Mouse (Mus musculus) stomach, embryonic 15.5 days (tissue): ENCODE measurements around the gene Kif4. TPM values are rescaled to one million over a fixed set of nuclear protein-coding genes. Genes with fewer than 3 reads are reported as not detected.

Source experiments
- ATAC-seq: fragments of 200-750 bp; cut with Nextera tagmentation; 2 replicates; pipeline ENCODE4 v1.8.0; 2017; ENCODE audit warnings: low read depth, moderate number of reproducible peaks, moderate TSS enrichment; ENCODE audit not compliant: insufficient read depth, low FRiP score
- H3K27ac ChIP-seq: fragments of 300-500 bp; sonication (generic); 2 replicates; pipeline ENCODE4 v1.5.1; 2015; ENCODE audit warnings: mild to moderate bottlenecking, inconsistent platforms
- H3K27me3 ChIP-seq: fragments of 300-500 bp; sonication (generic); replicated peaks from 2 replicates; pipeline ENCODE4 v1.6.1; 2015; ENCODE audit warnings: inconsistent platforms
- H3K36me3 ChIP-seq: fragments of 300-500 bp; sonication (generic); 2 replicates; pipeline ENCODE4 v1.6.1; 2015; ENCODE audit warnings: inconsistent platforms
- H3K4me1 ChIP-seq: fragments of 300-500 bp; sonication (generic); 2 replicates; pipeline ENCODE4 v1.6.1; 2015; ENCODE audit warnings: inconsistent platforms
- H3K4me2 ChIP-seq: fragments of 300-500 bp; sonication (generic); 2 replicates; pipeline ENCODE4 v1.6.1; 2015; ENCODE audit warnings: mild to moderate bottlenecking, inconsistent platforms
- H3K4me3 ChIP-seq: fragments of 300-500 bp; sonication (generic); replicated peaks from 2 replicates; pipeline ENCODE4 v1.5.1; 2015; ENCODE audit warnings: inconsistent platforms
- H3K9ac ChIP-seq: fragments of 300-500 bp; sonication (generic); 2 replicates; pipeline ENCODE4 v1.6.1; 2015; ENCODE audit warnings: inconsistent platforms
- H3K9me3 ChIP-seq: fragments of 300-500 bp; sonication (generic); 2 replicates; pipeline ENCODE4 v1.6.1; 2016; ENCODE audit warnings: inconsistent platforms
- WGBS: fragments of 180-500 bp; shearing (Covaris S2); methylation state at CpG from one replicate; pipeline ENCODE4 v1.1.7; 2015; 5-methylcytosine and 5-hydroxymethylcytosine counted together
- polyA plus RNA-seq: library from polyadenylated mRNA; unstranded; fragments of >200 nt; fragmentation: Nextera tagmentation; extraction: Ambion mirVana; gene quantifications from 2 replicates; pipeline ENCODE4 v1.2.1, GENCODE M21; 2015

Gene Kif4
- polyA plus RNA-seq, 1 experiment from 2014 or later = 22.5 TPM

- Histone ChIP-seq H3K9me3 (no peaks in the 10 kb centered on the region), H3K4me2 (no peak overlapping the region), H3K9ac (no peak overlapping the region), H3K27ac (no peak overlapping the region), H3K4me1 (no peaks in the 10 kb centered on the region), H3K36me3 (no peaks in the 10 kb centered on the region), H3K4me3 (no peak overlapping the region), H3K27me3 (0 out of 2 replicates have a peak, but pooled peaks cover 2% of the 10 kb centered on the region)
- no peak for ATAC-seq
- WGBS = 68% methylated on average over 7 of the region's 7 CpGs
Observed at GRCm38 (mm10) chrX:100734359-100734758, 108.8 kb downstream of the Kif4 start.

- no peak overlapping the region for H3K9ac ChIP-seq
- H3K9me3 ChIP-seq = no peaks in the 10 kb centered on the region
- H3K27ac ChIP-seq = no peak overlapping the region
- H3K36me3 ChIP-seq = no peaks in the 10 kb centered on the region
- H3K4me2 ChIP-seq = peak overlapping the region; percentile 50
- H3K4me3 ChIP-seq = peak overlapping the region; percentile 23
- H3K27me3 ChIP-seq = no peaks in the 10 kb centered on the region
- H3K4me1 ChIP-seq = no peaks in the 10 kb centered on the region
- ATAC-seq = no peak
- 18% methylated on average over 14 of the region's 14 CpGs for WGBS
Observed at GRCm38 (mm10) chrX:100738918-100739317, 113.4 kb downstream of the Kif4 start.

GRCm38 (mm10) chrX:100739443-100739842 is 113.9 kb downstream of the Kif4 start:
- Histone ChIP-seq H3K27me3 (no peaks in the 10 kb centered on the region), H3K4me2 (peak overlapping the region; percentile 50), H3K36me3 (no peaks in the 10 kb centered on the region), H3K9me3 (no peaks in the 10 kb centered on the region), H3K4me1 (no peaks in the 10 kb centered on the region), H3K27ac (no peak overlapping the region), H3K9ac (no peak overlapping the region), H3K4me3 (peak overlapping the region; percentile 23)
- 17% methylated on average over 10 of the region's 10 CpGs for WGBS
- ATAC-seq = no peak

GRCm38 (mm10) chrX:100740785-100741184 is 115.2 kb downstream of the Kif4 start:
- H3K27me3 ChIP-seq = no peaks in the 10 kb centered on the region
- H3K4me2 ChIP-seq = no peak overlapping the region
- H3K9ac ChIP-seq = no peak overlapping the region
- no peak for ATAC-seq
- 63% methylated on average over 6 of the region's 6 CpGs for WGBS
- H3K4me3 ChIP-seq = no peak overlapping the region
- H3K9me3 ChIP-seq = no peaks in the 10 kb centered on the region
- H3K27ac ChIP-seq = no peak overlapping the region
- no peaks in the 10 kb centered on the region for H3K36me3 ChIP-seq
- H3K4me1 ChIP-seq = no peaks in the 10 kb centered on the region

GRCm38 (mm10) chrX:100741940-100742339 is 116.4 kb downstream of the Kif4 start:
- Histone ChIP-seq H3K4me3 (no peak overlapping the region), H3K27ac (no peak overlapping the region), H3K9me3 (no peaks in the 10 kb centered on the region), H3K4me2 (no peak overlapping the region), H3K9ac (no peak overlapping the region), H3K36me3 (no peaks in the 10 kb centered on the region), H3K4me1 (no peaks in the 10 kb centered on the region), H3K27me3 (no peaks in the 10 kb centered on the region)
- 11% methylated on average over 10 of the region's 10 CpGs for WGBS
- no peak for ATAC-seq

- Histone ChIP-seq H3K4me2 (no peak overlapping the region), H3K9ac (no peak overlapping the region), H3K4me3 (no peak overlapping the region), H3K36me3 (no peaks in the 10 kb centered on the region), H3K27me3 (peaks cover 7% of the 10 kb centered on the region; the same call in 1 of the 2 replicates), H3K4me1 (no peaks in the 10 kb centered on the region), H3K27ac (no peak overlapping the region), H3K9me3 (no peaks in the 10 kb centered on the region)
- WGBS = 80% methylated on average over 6 of the region's 6 CpGs
- no peak for ATAC-seq
Observed at GRCm38 (mm10) chrX:100765855-100766254, 140.3 kb downstream of the Kif4 start.

- no peak within 1 kb of the TSS for H3K9ac ChIP-seq
- no peak; the same call in 1 of the 2 replicates for ATAC-seq
Observed at GRCm38 (mm10) chrX:100767181-100767884, 141.8 kb downstream of the Kif4 start, which contains the start of gene Dlg3. TSS of gene Dlg3 (plus strand) at chrX:100767722.

GRCm38 (mm10) chrX:100767885-100768626 is 142.5 kb downstream of the Kif4 start:
- peaks cover 7% of the 10 kb centered on the region; the same call in 1 of the 2 replicates for H3K27me3 ChIP-seq
- H3K4me3 ChIP-seq = peak overlapping the region; percentile 37
- no peak overlapping the region for H3K27ac ChIP-seq
- no peaks in the 10 kb centered on the region for H3K36me3 ChIP-seq
- ATAC-seq = no peak
- H3K4me1 ChIP-seq = no peaks in the 10 kb centered on the region
- 39% methylated on average over 26 of the region's 36 CpGs for WGBS
- no peaks in the 10 kb centered on the region for H3K9me3 ChIP-seq
- H3K4me2 ChIP-seq = peak overlapping the region; percentile 86
- no peak overlapping the region for H3K9ac ChIP-seq

More at GRCm38 (mm10) chrX:100767181-100767884, 141.8 kb downstream of the Kif4 start, which contains the start of gene Dlg3:
- no peaks in the 10 kb centered on the region for H3K9me3 ChIP-seq
- H3K27me3 ChIP-seq = peaks cover 7% of the 10 kb centered on the region; the same call in 1 of the 2 replicates
- H3K36me3 ChIP-seq = no peaks in the 10 kb centered on the region
- WGBS = 20% methylated on average over 25 of the region's 26 CpGs
- H3K27ac ChIP-seq = no peak within 1 kb of the TSS
- peak within 1 kb of the TSS; percentile 37 for H3K4me3 ChIP-seq
- H3K4me1 ChIP-seq = no peaks in the 10 kb centered on the region
- H3K4me2 ChIP-seq = peak within 1 kb of the TSS; percentile 86

- H3K9ac ChIP-seq = no peak overlapping the region
- peaks cover 7% of the 10 kb centered on the region; the same call in 1 of the 2 replicates for H3K27me3 ChIP-seq
- no peaks in the 10 kb centered on the region for H3K36me3 ChIP-seq
- no peak overlapping the region for H3K4me3 ChIP-seq
- no peak for ATAC-seq
- WGBS = 86% methylated on average over 5 of the region's 5 CpGs
- no peak overlapping the region for H3K4me2 ChIP-seq
- H3K9me3 ChIP-seq = no peaks in the 10 kb centered on the region
- no peaks in the 10 kb centered on the region for H3K4me1 ChIP-seq
- H3K27ac ChIP-seq = no peak overlapping the region
Observed at GRCm38 (mm10) chrX:100769281-100769680, 143.7 kb downstream of the Kif4 start.

GRCm38 (mm10) chrX:100774341-100774811 is 148.8 kb downstream of the Kif4 start:
- H3K9ac ChIP-seq = peak overlapping the region; percentile 46
- H3K36me3 ChIP-seq = no peaks in the 10 kb centered on the region
- H3K27ac ChIP-seq = peak overlapping the region; percentile 40
- peak; percentile 40 for ATAC-seq
- no peaks in the 10 kb centered on the region for H3K27me3 ChIP-seq
- peak overlapping the region; percentile 55 for H3K4me2 ChIP-seq
- no peaks in the 10 kb centered on the region for H3K9me3 ChIP-seq
- H3K4me1 ChIP-seq = no peaks in the 10 kb centered on the region
- WGBS = 22% methylated on average over 23 of the region's 23 CpGs
- peak overlapping the region; percentile 46 for H3K4me3 ChIP-seq

- Histone ChIP-seq H3K9ac (no peak overlapping the region), H3K27me3 (no peaks in the 10 kb centered on the region), H3K9me3 (no peaks in the 10 kb centered on the region), H3K4me3 (no peak overlapping the region), H3K4me1 (no peaks in the 10 kb centered on the region), H3K4me2 (no peak overlapping the region), H3K36me3 (no peaks in the 10 kb centered on the region), H3K27ac (no peak overlapping the region)
- no peak for ATAC-seq
- WGBS = 79% methylated on average over 3 of the region's 3 CpGs
Observed at GRCm38 (mm10) chrX:100775405-100775804, 149.9 kb downstream of the Kif4 start.

GRCm38 (mm10) chrX:100776494-100776893 is 151.0 kb downstream of the Kif4 start:
- no peaks in the 10 kb centered on the region for H3K36me3 ChIP-seq
- peak; percentile 2; the same call in 1 of the 2 replicates for ATAC-seq
- H3K9ac ChIP-seq = no peak overlapping the region
- peak overlapping the region; percentile 55 for H3K4me3 ChIP-seq
- H3K27ac ChIP-seq = peak overlapping the region; percentile 84; the same call in 1 of the 2 replicates
- 14% methylated on average over 9 of the region's 9 CpGs for WGBS
- H3K4me2 ChIP-seq = peak overlapping the region; percentile 53
- no peaks in the 10 kb centered on the region for H3K9me3 ChIP-seq
- no peaks in the 10 kb centered on the region for H3K27me3 ChIP-seq
- no peaks in the 10 kb centered on the region for H3K4me1 ChIP-seq
